Mouse (Mus musculus) hindbrain, embryonic 10.5 days (tissue): ENCODE measurements around the gene Samd13. TPM values are rescaled to one million over a fixed set of nuclear protein-coding genes. Genes with fewer than 3 reads are reported as not detected.

Source experiments
- DNase-seq: peaks from one replicate; pipeline ENCODE4 v3.0.0-alpha.2; 2017; ENCODE audit warnings: low spot score
- H3K27ac ChIP-seq: fragments of 300-500 bp; sonication (generic); 2 replicates; pipeline ENCODE4 v1.5.1; 2016; ENCODE audit warnings: mild to moderate bottlenecking, moderate library complexity
- H3K27me3 ChIP-seq: fragments of 300-500 bp; sonication (generic); 2 replicates; pipeline ENCODE4 v1.6.1; 2016; ENCODE audit warnings: mild to moderate bottlenecking; ENCODE audit not compliant: poor library complexity, insufficient read depth, severe bottlenecking
- H3K36me3 ChIP-seq: fragments of 300-500 bp; sonication (generic); 2 replicates; pipeline ENCODE4 v1.6.1; 2016; ENCODE audit warnings: mild to moderate bottlenecking, moderate library complexity
- H3K4me1 ChIP-seq: fragments of 300-500 bp; sonication (generic); replicated peaks from 2 replicates; pipeline ENCODE4 v1.6.1; 2016; ENCODE audit warnings: mild to moderate bottlenecking
- H3K4me3 ChIP-seq: fragments of 300-500 bp; sonication (generic); 2 replicates; pipeline ENCODE4 v1.5.1; 2016; ENCODE audit warnings: mild to moderate bottlenecking, moderate library complexity
- H3K9me3 ChIP-seq: fragments of 300-500 bp; sonication (generic); 2 replicates; pipeline ENCODE4 v1.6.1; 2016; ENCODE audit warnings: mild to moderate bottlenecking, moderate library complexity
- WGBS: fragments of 180-500 bp; shearing (Covaris S2); methylation state at CpG from one replicate; pipeline ENCODE4 v1.1.7; 2016; 5-methylcytosine and 5-hydroxymethylcytosine counted together
- polyA plus RNA-seq: library from polyadenylated mRNA; unstranded; fragments of >200 nt; fragmentation: Nextera tagmentation; extraction: Ambion mirVana; gene quantifications from 2 replicates; pipeline ENCODE4 v1.2.1, GENCODE M21; 2016

Samd13 gene
- polyA plus RNA-seq, 1 experiment from 2014 or later, result 0.71 TPM

- DNase-seq, result no peak
- no peaks in the 10 kb centered on the region for H3K9me3 ChIP-seq
- H3K4me3 ChIP-seq, result no peak overlapping the region
- WGBS, result 91% methylated on average over 2 of the region's 2 CpGs
- H3K4me1 ChIP-seq, result no peaks in the 10 kb centered on the region
- no peaks in the 10 kb centered on the region for H3K36me3 ChIP-seq
- H3K27ac ChIP-seq, result no peak overlapping the region
- H3K27me3 ChIP-seq, result no peaks in the 10 kb centered on the region
Measured at GRCm38 (mm10) chr3:146601205-146601604, 84.2 kb downstream of the Samd13 start.

DNA sequence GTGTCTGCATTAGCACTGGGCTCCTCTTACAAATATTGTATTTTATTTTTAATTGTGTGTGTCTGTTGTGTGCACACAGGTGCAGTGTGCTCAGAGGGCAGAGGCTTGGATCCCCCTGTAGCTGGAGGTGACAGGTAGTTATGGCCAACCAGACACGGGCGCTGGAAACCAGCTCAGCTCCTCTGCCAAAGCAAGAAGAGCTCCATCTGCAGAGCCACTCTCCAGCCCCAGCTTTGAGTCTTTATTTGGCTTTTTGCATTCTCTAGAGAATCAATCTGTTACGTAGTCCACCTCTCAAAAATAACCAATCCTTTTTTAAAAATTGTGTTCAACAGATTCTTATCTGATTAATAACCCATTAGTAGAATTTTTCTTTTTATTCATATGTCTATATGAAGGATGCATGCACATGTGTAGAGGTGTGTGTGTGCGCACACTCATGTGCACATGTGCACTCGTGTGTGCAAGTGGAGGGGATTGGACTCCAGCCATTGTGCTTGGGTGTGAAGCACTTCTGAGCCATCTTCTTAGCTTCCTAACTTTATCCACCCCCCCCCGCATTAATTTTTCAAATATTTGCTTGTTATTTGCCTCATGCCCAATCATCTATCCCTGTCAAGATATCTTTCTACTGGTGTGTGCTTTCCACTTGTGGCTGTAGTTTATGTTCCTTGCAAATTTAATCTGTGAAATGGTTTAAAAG, 86.0 kb downstream of the Samd13 start:
- no peaks in the 10 kb centered on the region for H3K36me3 ChIP-seq
- H3K27me3 ChIP-seq, result no peaks in the 10 kb centered on the region
- no peak for DNase-seq
- WGBS, result 93% methylated on average over 6 of the region's 6 CpGs
- H3K27ac ChIP-seq, result no peak overlapping the region
- H3K9me3 ChIP-seq, result no peaks in the 10 kb centered on the region
- H3K4me1 ChIP-seq, result no peaks in the 10 kb centered on the region
- H3K4me3 ChIP-seq, result no peak overlapping the region

GRCm38 (mm10) chr3:146598411-146598810, 87.0 kb downstream of the Samd13 start:
- H3K4me3 ChIP-seq, result no peak overlapping the region
- H3K9me3 ChIP-seq, result no peaks in the 10 kb centered on the region
- H3K4me1 ChIP-seq, result no peaks in the 10 kb centered on the region
- no peak for DNase-seq
- no peaks in the 10 kb centered on the region for H3K36me3 ChIP-seq
- no peaks in the 10 kb centered on the region for H3K27me3 ChIP-seq
- 90% methylated on average over 6 of the region's 6 CpGs for WGBS
- no peak overlapping the region for H3K27ac ChIP-seq

- H3K4me3 ChIP-seq, result no peak overlapping the region
- H3K4me1 ChIP-seq, result no peaks in the 10 kb centered on the region
- H3K9me3 ChIP-seq, result no peaks in the 10 kb centered on the region
- no peak overlapping the region for H3K27ac ChIP-seq
- no peaks in the 10 kb centered on the region for H3K36me3 ChIP-seq
- 90% methylated on average over 7 of the region's 7 CpGs for WGBS
- no peaks in the 10 kb centered on the region for H3K27me3 ChIP-seq
- DNase-seq, result no peak
Measured at GRCm38 (mm10) chr3:146596864-146597263, 88.5 kb downstream of the Samd13 start.

GRCm38 (mm10) chr3:146596387-146596786, 89.0 kb downstream of the Samd13 start:
- DNase-seq, result no peak
- Histone ChIP-seq H3K27ac (no peak overlapping the region), H3K4me3 (no peak overlapping the region), H3K27me3 (no peaks in the 10 kb centered on the region), H3K4me1 (no peaks in the 10 kb centered on the region), H3K9me3 (no peaks in the 10 kb centered on the region), H3K36me3 (no peaks in the 10 kb centered on the region)
- WGBS, result 89% methylated on average over 8 of the region's 8 CpGs

DNA sequence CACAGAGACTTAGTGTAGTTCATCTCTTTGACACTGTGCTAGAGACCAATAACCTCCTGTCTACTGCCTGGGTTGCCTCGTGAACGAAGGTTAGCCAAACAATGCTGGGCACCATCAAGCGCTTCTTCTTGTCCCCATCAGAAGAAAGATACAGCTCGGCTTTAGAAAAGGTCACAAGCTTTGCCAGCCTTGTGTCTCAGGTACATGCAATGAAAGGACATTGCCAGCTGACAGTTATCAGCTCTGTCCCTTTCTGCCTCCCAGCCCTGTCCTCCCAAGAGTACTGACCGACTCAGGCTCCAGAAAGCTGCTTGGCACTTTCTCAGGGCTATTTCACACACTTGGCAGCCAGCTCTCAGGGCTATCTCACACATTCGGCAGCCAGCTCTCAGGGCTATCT, 90.0 kb downstream of the Samd13 start:
- no peak for DNase-seq
- H3K4me1 ChIP-seq, result no peaks in the 10 kb centered on the region
- H3K4me3 ChIP-seq, result no peak overlapping the region
- no peaks in the 10 kb centered on the region for H3K27me3 ChIP-seq
- H3K9me3 ChIP-seq, result no peaks in the 10 kb centered on the region
- no peak overlapping the region for H3K27ac ChIP-seq
- no peaks in the 10 kb centered on the region for H3K36me3 ChIP-seq
- WGBS, result 90% methylated on average over 6 of the region's 6 CpGs

Other genes with a start within 250 kb of the Samd13 start
- gene Ctbs, start 235.8 kb downstream of the Samd13 start, polyA plus RNA-seq, result 4.3 and 5.6 TPM in 2 replicates
- gene Spata1, start 185.8 kb downstream of the Samd13 start, polyA plus RNA-seq, result 5.0 and 5.5 TPM in 2 replicates
- gene Gng5, start 185.8 kb downstream of the Samd13 start, polyA plus RNA-seq, result 1,255 and 1,284 TPM in 2 replicates
- 63.4 and 65.1 TPM in 2 replicates for gene Rpf1, start 164.2 kb downstream of the Samd13 start, polyA plus RNA-seq
- gene Uox, start 115.2 kb downstream of the Samd13 start, polyA plus RNA-seq, result not detected in 2 replicates
- gene Dnase2b, start 70.0 kb downstream of the Samd13 start, polyA plus RNA-seq, result not detected in 2 replicates
- not detected in 2 replicates for gene 4930503B20Rik, start 34.3 kb downstream of the Samd13 start, polyA plus RNA-seq
- gene Prkacb, start 127.4 kb upstream of the Samd13 start, polyA plus RNA-seq, result 57.0 and 60.5 TPM in 2 replicates
- 4.4 and 7.6 TPM in 2 replicates for gene Ttll7, start 166.8 kb upstream of the Samd13 start, polyA plus RNA-seq